Mouse (Mus musculus): ENCODE measurements around the gene Dtl.

DNA sequence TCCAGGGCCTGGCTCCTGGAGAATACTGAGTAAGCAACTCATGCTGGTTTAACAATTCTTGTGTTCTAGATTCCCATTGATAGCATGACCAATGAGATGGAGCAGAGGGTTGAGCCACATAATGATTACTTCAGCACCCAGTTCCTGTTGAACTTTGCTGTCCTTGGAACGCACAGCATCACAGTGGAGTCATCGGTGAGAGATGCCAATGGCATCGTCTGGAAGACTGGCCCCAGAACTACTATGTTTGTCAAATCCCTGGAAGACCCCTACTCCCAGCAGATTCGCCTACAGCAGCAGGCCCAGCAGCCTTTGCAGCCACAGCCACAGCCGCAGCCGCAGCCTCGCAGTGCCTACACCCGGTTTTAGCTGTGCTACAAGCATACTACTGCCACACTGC is 45.8 kb upstream of the Dtl start:
- TF ChIP-seq CTCF (IDR thresholded peaks at IDR 0.05; ENCODE audit: control insufficient read depth, insufficient read depth, insufficient replicate concordance, low read depth, low read length): no peak
- TF ChIP-seq POLR2A (IDR thresholded peaks at IDR 0.05; ENCODE audit: control insufficient read depth, low read depth, low read length): no peak

Measured in testis, adult 2 months (tissue).